Mouse (Mus musculus) thymus, adult 2 months (tissue): ENCODE measurements around the gene Foxa3. TPM values are rescaled to one million over a fixed set of nuclear protein-coding genes. Genes with fewer than 3 reads are reported as not detected.
"Not testable (repeated sequence)": the region's sequence is repeated elsewhere in the genome, so short reads cannot be mapped to it uniquely, and the experiment has no call there.

ENCODE experiments used
- DNase-seq: peaks from one replicate; pipeline ENCODE4 v3.0.0; 2021
- H3K27ac ChIP-seq: fragments of 200-500 bp; 2 replicates; pipeline ENCODE4 v1.5.1; 2012; ENCODE audit warnings: low read length, control low read depth; ENCODE audit not compliant: control insufficient read depth, insufficient read depth
- H3K27me3 ChIP-seq: fragments of 200-500 bp; 2 replicates; pipeline ENCODE4 v1.6.1; 2012; ENCODE audit warnings: mild to moderate bottlenecking, low read length, moderate library complexity, mixed read lengths; ENCODE audit not compliant: control insufficient read depth, insufficient read depth
- H3K36me3 ChIP-seq: fragments of 200-500 bp; 2 replicates; pipeline ENCODE4 v1.6.1; 2012; ENCODE audit warnings: mild to moderate bottlenecking, low read length, moderate library complexity; ENCODE audit not compliant: control insufficient read depth, insufficient read depth
- H3K4me1 ChIP-seq: fragments of 200-500 bp; replicated peaks from 2 replicates; pipeline ENCODE4 v1.6.1; 2012; ENCODE audit warnings: low read length; ENCODE audit not compliant: control insufficient read depth, insufficient read depth
- H3K4me3 ChIP-seq: fragments of 200-500 bp; 2 replicates; pipeline ENCODE4 v1.5.1; 2012; ENCODE audit warnings: mild to moderate bottlenecking, low read length, control low read depth, moderate library complexity; ENCODE audit not compliant: control insufficient read depth, insufficient read depth
- CTCF ChIP-seq: fragments of 200-500 bp; IDR thresholded peaks from 2 replicates; pipeline ENCODE4 v1.5.1; 2012; ENCODE audit warnings: mild to moderate bottlenecking, control low read depth, low read length, moderate library complexity, borderline replicate concordance; ENCODE audit not compliant: control insufficient read depth, poor library complexity, insufficient read depth; ENCODE audit errors: extremely low read depth
- POLR2A ChIP-seq: fragments of 200-500 bp; IDR thresholded peaks from 2 replicates; pipeline ENCODE4 v1.6.1; 2012; ENCODE audit warnings: mild to moderate bottlenecking, low read length, control low read depth, moderate library complexity; ENCODE audit not compliant: control insufficient read depth, poor library complexity, insufficient read depth; ENCODE audit errors: extremely low read depth
- WGBS: fragments of 180-500 bp; shearing (Covaris S2); methylation state at CpG from one replicate; pipeline ENCODE4 v1.1.7; 2018; 5-methylcytosine and 5-hydroxymethylcytosine counted together
- polyA plus RNA-seq: library from polyadenylated mRNA; depleted of rRNA; stranded (reverse); fragments of >200 nt; gene quantifications from 2 replicates; pipeline ENCODE4 v1.2.3, GENCODE M21; 2012; rRNA removed

The Foxa3 gene
- 0.51 and 0.69 TPM in 2 replicates for polyA plus RNA-seq

- DNase-seq, result peak; percentile 45
- Histone ChIP-seq H3K4me1 (peaks cover 18% of the 10 kb centered on the region), H3K27me3 (no peaks in the 10 kb centered on the region), H3K36me3 (no peaks in the 10 kb centered on the region), H3K4me3 (peak within 1 kb of the TSS; percentile 82), H3K27ac (no peak within 1 kb of the TSS)
- TF ChIP-seq CTCF (0 out of 2 replicates have a peak, but pooled peaks have one; percentile 44), POLR2A (no peak)
- 6% methylated on average over 30 of the region's 30 CpGs for WGBS
Observed at GRCm38 (mm10) chr7:19023357-19023814, at the start of gene Foxa3. TSS of gene Foxa3 (minus strand) at chr7:19023538.

- 37% methylated on average over 3 of the region's 3 CpGs for WGBS
- H3K27me3 ChIP-seq, H3K27ac ChIP-seq, DNase-seq, H3K4me1 ChIP-seq, H3K4me3 ChIP-seq, H3K36me3 ChIP-seq: not testable (repeated sequence)
Observed at GRCm38 (mm10) chr7:19071024-19071423, 47.7 kb upstream of the Foxa3 start.

- Histone ChIP-seq H3K27me3 (peaks cover 10% of the 10 kb centered on the region; the same call in 1 of the 2 replicates), H3K36me3 (no peaks in the 10 kb centered on the region), H3K27ac (no peak overlapping the region), H3K4me1 (no peaks in the 10 kb centered on the region), H3K4me3 (no peak overlapping the region)
- 52% methylated on average over 3 of the region's 3 CpGs for WGBS
- TF ChIP-seq POLR2A (no peak), CTCF (no peak)
- no peak for DNase-seq
Observed at GRCm38 (mm10) chr7:19069500-19069899, 46.2 kb upstream of the Foxa3 start.

GRCm38 (mm10) chr7:19068707-19069106 lies 45.4 kb upstream of the Foxa3 start:
- peak; percentile 78 for DNase-seq
- TF ChIP-seq CTCF, result no peak
- TF ChIP-seq POLR2A, result no peak
- WGBS, result 0% methylated on average over 2 of the region's 2 CpGs
- Histone ChIP-seq H3K4me3 (no peak overlapping the region), H3K36me3 (no peaks in the 10 kb centered on the region), H3K27ac (no peak overlapping the region), H3K27me3 (peaks cover 13% of the 10 kb centered on the region; the same call in 1 of the 2 replicates), H3K4me1 (no peaks in the 10 kb centered on the region)

- no peaks in the 10 kb centered on the region for H3K36me3 ChIP-seq
- 73% methylated on average over 13 of the region's 14 CpGs for WGBS
- DNase-seq, result no peak
Observed at GRCm38 (mm10) chr7:19067935-19068334, 44.6 kb upstream of the Foxa3 start.

GRCm38 (mm10) chr7:19067063-19067462 lies 43.7 kb upstream of the Foxa3 start:
- 34% methylated on average over 14 of the region's 14 CpGs for whole genome bisulfite sequencing

More at GRCm38 (mm10) chr7:19067935-19068334, 44.6 kb upstream of the Foxa3 start:
- H3K4me3 ChIP-seq, result no peak overlapping the region
- no peaks in the 10 kb centered on the region for H3K4me1 ChIP-seq
- H3K27me3 ChIP-seq, result peaks cover 9% of the 10 kb centered on the region; the same call in 1 of the 2 replicates
- H3K27ac ChIP-seq, result no peak overlapping the region
- no peak for TF ChIP-seq CTCF
- no peak for TF ChIP-seq POLR2A

GRCm38 (mm10) chr7:19065896-19066295 lies 42.6 kb upstream of the Foxa3 start:
- Histone ChIP-seq H3K4me3 (no peak overlapping the region), H3K27ac (no peak overlapping the region), H3K36me3 (no peaks in the 10 kb centered on the region), H3K27me3 (peaks cover 8% of the 10 kb centered on the region; the same call in 1 of the 2 replicates), H3K4me1 (no peaks in the 10 kb centered on the region)
- DNase-seq, result no peak
- TF ChIP-seq POLR2A (no peak), CTCF (no peak)
- WGBS, result 57% methylated on average over 13 of the region's 13 CpGs

More at GRCm38 (mm10) chr7:19067063-19067462, 43.7 kb upstream of the Foxa3 start:
- peaks cover 8% of the 10 kb centered on the region; the same call in 1 of the 2 replicates for H3K27me3 ChIP-seq
- no peaks in the 10 kb centered on the region for H3K36me3 ChIP-seq
- no peak for TF ChIP-seq POLR2A
- no peak for TF ChIP-seq CTCF
- no peak overlapping the region for H3K4me3 ChIP-seq
- no peak for DNase-seq
- H3K4me1 ChIP-seq, result no peaks in the 10 kb centered on the region
- H3K27ac ChIP-seq, result no peak overlapping the region
